Comparison of ENCODE assay signal across 9 mouse cellular contexts in the genomic region with DNA sequence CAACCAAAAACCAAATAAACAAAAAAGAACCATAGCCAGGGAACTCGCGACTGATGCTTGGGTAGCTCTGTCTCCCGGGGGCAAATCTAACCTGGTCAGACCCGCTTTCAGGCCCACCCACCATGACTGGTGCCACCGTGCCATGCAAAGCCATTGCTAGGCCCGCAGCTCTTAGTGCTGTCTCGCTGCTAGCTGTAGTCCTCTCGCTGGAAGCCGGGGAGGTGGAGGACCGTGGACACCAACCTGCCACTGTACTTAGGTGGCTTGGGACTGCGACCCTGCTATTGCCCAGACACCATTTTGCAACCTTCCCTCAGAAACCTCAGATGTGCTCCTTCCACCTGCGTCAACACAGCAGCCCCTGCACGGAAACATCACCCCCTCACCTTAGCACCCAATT. TPM values are rescaled to one million over a fixed set of nuclear protein-coding genes. Genes with fewer than 3 reads are reported as not detected.
DNase-seq lines count a peak whose midpoint lies in the region; ATAC-seq and TF ChIP-seq lines count a peak whose summit lies in the region.
"Had no signal": no experiment of that assay in that cellular context is flagged by ENCODE, and none has a peak within 500 bp of the region (broad histone marks: within the 10 kb centered on the region; RNA-seq: fewer than 3 reads in every experiment).

No protein-coding gene starts in this region.

- TF ChIP-seq CTCF in C2C12 (IDR thresholded peaks at IDR 0.05; ENCODE audit: control insufficient read depth, insufficient read depth, insufficient read length), result no peak
- no peak for TF ChIP-seq CTCF in embryonic fibroblast, embryonic 13.5 days (IDR thresholded peaks at IDR 0.05; ENCODE audit: borderline replicate concordance, insufficient read depth, low read length)

- H3K9me3 ChIP-seq in heart, embryonic 11.5 days (replicated peaks; ENCODE audit: control insufficient read depth, low read length), result no peaks in the 10 kb centered on the region
- H3K9me3 ChIP-seq in heart, embryonic 12.5 days (replicated peaks), result no peaks in the 10 kb centered on the region
- H3K9me3 ChIP-seq in limb, embryonic 14.5 days (ENCODE audit: control insufficient read depth, low read length), result no peaks in the 10 kb centered on the region

- peak overlapping the region; percentile 24 for H3K4me2 ChIP-seq in heart, embryonic 11.5 days
- H3K4me2 ChIP-seq in heart, embryonic 12.5 days, result no peak overlapping the region
- H3K4me2 ChIP-seq in limb, embryonic 14.5 days (replicated peaks; ENCODE audit: low read depth, low read length, severe bottlenecking), result peak overlapping the region; percentile 75

- peaks cover 12% of the 10 kb centered on the region for H3K4me1 ChIP-seq in heart, embryonic 11.5 days (ENCODE audit: control insufficient read depth, insufficient read depth, low read length)
- peaks cover 19% of the 10 kb centered on the region for H3K4me1 ChIP-seq in heart, embryonic 12.5 days (replicated peaks)
- no peaks in the 10 kb centered on the region for H3K4me1 ChIP-seq in embryonic fibroblast, embryonic 13.5 days (ENCODE audit: control insufficient read depth, insufficient read depth, low read length)
- H3K4me1 ChIP-seq in limb, embryonic 14.5 days (ENCODE audit: control insufficient read depth, insufficient read depth, low read length), result peaks cover 45% of the 10 kb centered on the region

- no peak overlapping the region for H3K9ac ChIP-seq in heart, embryonic 11.5 days (ENCODE audit: low read depth, low read length)
- no peak overlapping the region for H3K9ac ChIP-seq in heart, embryonic 12.5 days
- peak overlapping the region; percentile 84 for H3K9ac ChIP-seq in limb, embryonic 14.5 days (ENCODE audit: low read depth, low read length, severe bottlenecking)

- H3K27me3 ChIP-seq in heart, embryonic 11.5 days (ENCODE audit: control insufficient read depth, insufficient read depth, low read length), result peaks cover 99% of the 10 kb centered on the region
- H3K27me3 ChIP-seq in heart, embryonic 12.5 days (replicated peaks), result peaks cover 96% of the 10 kb centered on the region
- no peaks in the 10 kb centered on the region for H3K27me3 ChIP-seq in C2C12 (ENCODE audit: control insufficient read depth, insufficient read depth, insufficient read length)
- H3K27me3 ChIP-seq in limb, embryonic 14.5 days (ENCODE audit: control insufficient read depth, insufficient read depth, low read length), result peaks cover 35% of the 10 kb centered on the region

- peak overlapping the region; percentile 30 for H3ac ChIP-seq in C2C12 (ENCODE audit: control insufficient read depth, insufficient read length, low read depth)

- TF ChIP-seq POLR2A in embryonic fibroblast, embryonic 13.5 days (IDR thresholded peaks at IDR 0.05; ENCODE audit: low read depth, low read length), result no peak; the same call in 1 of the 2 replicates
- 0 out of 2 replicates have a peak, but pooled peaks have one; percentile 1 for TF ChIP-seq POLR2A in limb, embryonic 14.5 days (IDR thresholded peaks at IDR 0.05; ENCODE audit: borderline replicate concordance, extremely low read depth, insufficient read depth, insufficient read length)

- DNase-seq in limb, embryonic 14.5 days (ENCODE audit: low spot score), result no peak
- no peak for DNase-seq in right cerebral cortex, postnatal 14 days
- DNase-seq in ovary, postnatal 36 days (ENCODE audit: low spot score), result no peak
- no peak for DNase-seq in right cerebral cortex, postnatal 10 days (ENCODE audit: low spot score in 2 of 2)

- 3% methylated on average over 13 of the region's 13 CpGs for WGBS in heart, embryonic 11.5 days (ENCODE audit: insufficient replicate concordance)
- 4% methylated on average over 13 of the region's 13 CpGs for WGBS in heart, embryonic 12.5 days
- WGBS in limb, embryonic 14.5 days, result 0% methylated on average over 13 of the region's 13 CpGs

- peak overlapping the region; percentile 21 for H3K4me3 ChIP-seq in heart, embryonic 11.5 days (ENCODE audit: low read depth, low read length)
- no peak overlapping the region for H3K4me3 ChIP-seq in heart, embryonic 12.5 days
- H3K4me3 ChIP-seq in C2C12 (ENCODE audit: insufficient read depth, poor library complexity, severe bottlenecking), result peak overlapping the region; percentile 59
- H3K4me3 ChIP-seq in embryonic fibroblast, embryonic 13.5 days (ENCODE audit: insufficient read depth, low read length), result peak overlapping the region; percentile 71
- H3K4me3 ChIP-seq in limb, embryonic 14.5 days (replicated peaks; ENCODE audit: low read length), result peak overlapping the region; percentile 65

- no peak for ATAC-seq in heart, embryonic 11.5 days (replicated peaks; ENCODE audit: insufficient number of reproducible peaks, low FRiP score, low TSS enrichment)
- no peak for ATAC-seq in heart, embryonic 12.5 days (ENCODE audit: insufficient number of reproducible peaks, low FRiP score)
- ATAC-seq in limb, embryonic 14.5 days (ENCODE audit: low FRiP score, low read depth), result no peak

- no peaks in the 10 kb centered on the region for H3K36me3 ChIP-seq in heart, embryonic 11.5 days (ENCODE audit: control insufficient read depth, insufficient read depth, low read length)
- no peaks in the 10 kb centered on the region for H3K36me3 ChIP-seq in heart, embryonic 12.5 days
- peaks cover 5% of the 10 kb centered on the region for H3K36me3 ChIP-seq in C2C12 (ENCODE audit: control insufficient read depth, insufficient read depth)
- H3K36me3 ChIP-seq in limb, embryonic 14.5 days (ENCODE audit: control insufficient read depth, insufficient read depth, low read length), result no peaks in the 10 kb centered on the region

- H3K79me2 ChIP-seq in C2C12 (ENCODE audit: control insufficient read depth, insufficient read depth), result peaks cover 92% of the 10 kb centered on the region

- peaks cover 48% of the 10 kb centered on the region for H3K79me3 ChIP-seq in C2C12 (ENCODE audit: low read depth)

- H3K27ac ChIP-seq in heart, embryonic 11.5 days (ENCODE audit: low read depth, low read length), result no peak overlapping the region
- no peak overlapping the region for H3K27ac ChIP-seq in heart, embryonic 12.5 days (ENCODE audit: poor library complexity, severe bottlenecking)
- 0 out of 2 replicates have a peak overlapping the region, but pooled peaks have one; percentile 75 for H3K27ac ChIP-seq in embryonic fibroblast, embryonic 13.5 days (ENCODE audit: insufficient read depth, low read length)
- H3K27ac ChIP-seq in limb, embryonic 14.5 days (replicated peaks; ENCODE audit: low read depth, low read length), result peak overlapping the region; percentile 91

TF ChIP-seq in C2C12, 6 proteins besides CTCF, POLR2A, EP300 and RAD21:
- TF ChIP-seq MAX (IDR thresholded peaks at IDR 0.05) (no peak), MYOD1 (IDR thresholded peaks at IDR 0.05; ENCODE audit: control insufficient read depth, insufficient read length, low read depth) (no peak), FOSL1 (IDR thresholded peaks at IDR 0.05; ENCODE audit: insufficient read depth, low read length, poor library complexity, severe bottlenecking) (no peak), USF1 (IDR thresholded peaks at IDR 0.05; ENCODE audit: low read depth) (no peak), CEBPB (IDR thresholded peaks at IDR 0.05; ENCODE audit: low read depth) (no peak), MYOG (IDR thresholded peaks at IDR 0.05; ENCODE audit: control insufficient read depth, extremely low read depth, insufficient read length) (no peak)

RNA-seq across cellular contexts. Expression of a gene that starts 1.2 kb away (rescaled TPM):
- polyA plus RNA-seq in heart, embryonic 11.5 days (2014; fragmentation: Nextera tagmentation; extraction: Ambion mirVana), result 1.5 and 2.2 TPM in 2 replicates
- 0.72 and 0.80 TPM in 2 replicates for polyA plus RNA-seq in heart, embryonic 12.5 days (2016; fragmentation: Nextera tagmentation; extraction: Ambion mirVana)
- polyA plus RNA-seq in C2C12 (2012; fragmentation: generic; extraction: Trizol), result 0.67 TPM
- polyA plus RNA-seq in embryonic fibroblast, embryonic 13.5 days (2011; ENCODE audit: insufficient read length, low read depth, missing spikeins), result 10.2 and 13.5 TPM in 2 replicates
- 12.0 and 15.9 TPM in 2 replicates for polyA plus RNA-seq in limb, embryonic 14.5 days (2012; rRNA removed)
- 2.7 and 3.4 TPM in 2 replicates for polyA plus RNA-seq in limb, embryonic 14.5 days (2014; fragmentation: Nextera tagmentation; extraction: Ambion mirVana)

RNA-seq across cellular contexts. Expression of a gene that starts 1.2 kb away (rescaled TPM):
- not detected in 2 replicates for polyA plus RNA-seq in heart, embryonic 11.5 days (2014; fragmentation: Nextera tagmentation; extraction: Ambion mirVana)
- not detected in 2 replicates for polyA plus RNA-seq in heart, embryonic 12.5 days (2016; fragmentation: Nextera tagmentation; extraction: Ambion mirVana)
- 0.75 TPM for polyA plus RNA-seq in C2C12 (2012; fragmentation: generic; extraction: Trizol)
- polyA plus RNA-seq in embryonic fibroblast, embryonic 13.5 days (2011; ENCODE audit: insufficient read length, low read depth, missing spikeins), result 0.89 TPM in 1 of 2 replicates, not detected in the other
- 3.2 and 4.6 TPM in 2 replicates for polyA plus RNA-seq in limb, embryonic 14.5 days (2012; rRNA removed)
- 1.1 TPM in 1 of 2 replicates, not detected in the other for polyA plus RNA-seq in limb, embryonic 14.5 days (2014; fragmentation: Nextera tagmentation; extraction: Ambion mirVana)

RNA-seq across cellular contexts. Expression of a gene that starts 3.4 kb away (rescaled TPM):
- not detected in 2 replicates for polyA plus RNA-seq in heart, embryonic 11.5 days (2014; fragmentation: Nextera tagmentation; extraction: Ambion mirVana)
- polyA plus RNA-seq in heart, embryonic 12.5 days (2016; fragmentation: Nextera tagmentation; extraction: Ambion mirVana), result not detected in 2 replicates
- 0.96 TPM for polyA plus RNA-seq in C2C12 (2012; fragmentation: generic; extraction: Trizol)
- 2.8 and 4.2 TPM in 2 replicates for polyA plus RNA-seq in embryonic fibroblast, embryonic 13.5 days (2011; ENCODE audit: insufficient read length, low read depth, missing spikeins)
- 3.9 and 4.3 TPM in 2 replicates for polyA plus RNA-seq in limb, embryonic 14.5 days (2012; rRNA removed)
- 0.66 and 0.94 TPM in 2 replicates for polyA plus RNA-seq in limb, embryonic 14.5 days (2014; fragmentation: Nextera tagmentation; extraction: Ambion mirVana)
- polyA plus RNA-seq: embryonic facial prominence, embryonic 11.5 days had no signal

RNA-seq across cellular contexts. Expression of a gene that starts 7.6 kb away (rescaled TPM):
- polyA plus RNA-seq in heart, embryonic 11.5 days (2014; fragmentation: Nextera tagmentation; extraction: Ambion mirVana), result 2.4 and 2.6 TPM in 2 replicates
- 0.96 and 1.7 TPM in 2 replicates for polyA plus RNA-seq in heart, embryonic 12.5 days (2016; fragmentation: Nextera tagmentation; extraction: Ambion mirVana)
- polyA plus RNA-seq in C2C12 (2012; fragmentation: generic; extraction: Trizol), result 1.5 TPM
- 11.9 and 18.6 TPM in 2 replicates for polyA plus RNA-seq in embryonic fibroblast, embryonic 13.5 days (2011; ENCODE audit: insufficient read length, low read depth, missing spikeins)
- polyA plus RNA-seq in limb, embryonic 14.5 days (2012; rRNA removed), result 11.0 and 12.3 TPM in 2 replicates
- polyA plus RNA-seq in limb, embryonic 14.5 days (2014; fragmentation: Nextera tagmentation; extraction: Ambion mirVana), result 3.4 and 3.8 TPM in 2 replicates

RNA-seq across cellular contexts. Expression of a gene that starts 9.7 kb away (rescaled TPM):
- polyA plus RNA-seq in heart, embryonic 11.5 days (2014; fragmentation: Nextera tagmentation; extraction: Ambion mirVana), result 0.49 TPM in 2 replicates
- 0.44 TPM in 1 of 2 replicates, not detected in the other for polyA plus RNA-seq in heart, embryonic 12.5 days (2016; fragmentation: Nextera tagmentation; extraction: Ambion mirVana)
- 7.5 TPM for polyA plus RNA-seq in C2C12 (2012; fragmentation: generic; extraction: Trizol)
- polyA plus RNA-seq in embryonic fibroblast, embryonic 13.5 days (2011; ENCODE audit: insufficient read length, low read depth, missing spikeins), result 15.8 and 21.6 TPM in 2 replicates
- polyA plus RNA-seq in limb, embryonic 14.5 days (2012; rRNA removed), result 15.8 and 17.0 TPM in 2 replicates
- 8.9 and 10.1 TPM in 2 replicates for polyA plus RNA-seq in limb, embryonic 14.5 days (2014; fragmentation: Nextera tagmentation; extraction: Ambion mirVana)

Comparison
In these comparisons a context has a peak if more than half of its experiments do, and no peak if none do; other contexts are left out.
1. H3K27ac ChIP-seq: peak in embryonic fibroblast, embryonic 13.5 days (single experiment) and limb, embryonic 14.5 days (single experiment); none in heart, embryonic 11.5 days (single experiment) and heart, embryonic 12.5 days (single experiment).